Mouse (Mus musculus): ENCODE measurements around the gene Col26a1.

DNA sequence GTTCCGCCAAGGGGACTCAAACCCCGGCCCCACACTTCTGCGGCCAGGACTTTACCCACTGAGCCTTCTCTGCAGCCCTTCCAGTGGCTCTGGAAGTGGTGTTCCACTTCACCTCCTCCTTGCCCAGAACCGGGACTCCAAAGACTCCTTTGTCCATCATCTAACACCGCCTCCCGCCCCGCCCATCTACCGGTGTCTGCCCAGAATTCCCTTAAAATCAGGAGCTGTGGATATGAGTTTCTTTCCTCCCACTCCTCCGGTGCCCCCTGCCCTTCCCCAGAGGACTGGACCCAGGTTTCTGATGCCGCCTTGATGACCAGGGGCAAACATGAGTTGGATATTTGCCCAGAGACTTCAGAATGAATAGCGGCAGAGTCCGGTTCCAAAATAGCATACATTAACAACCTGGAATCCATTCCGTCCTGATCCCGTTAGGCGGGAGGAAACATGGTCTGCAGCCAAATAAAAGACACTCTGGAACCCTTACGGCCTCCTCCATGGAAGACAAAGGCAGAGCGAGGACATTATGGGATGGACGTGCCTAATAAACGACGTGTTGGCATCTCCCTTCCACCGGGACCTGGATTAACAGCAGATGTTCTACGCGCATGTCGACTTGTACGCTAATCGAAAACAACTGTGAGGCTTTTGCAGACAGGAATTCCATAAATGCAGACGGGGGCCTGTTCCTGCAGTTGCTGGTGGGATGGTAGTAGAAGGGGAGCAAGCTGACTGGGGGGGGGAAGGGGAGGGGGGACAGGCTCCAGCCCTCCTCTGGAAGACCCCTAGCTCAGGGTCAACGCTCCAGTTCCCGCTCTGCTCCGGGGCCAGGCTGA, 72.3 kb downstream of the Col26a1 start:
- TF ChIP-seq CTCF (IDR thresholded peaks at IDR 0.05; ENCODE audit: control insufficient read depth, insufficient read depth, low read length) (no peak), POLR2A (IDR thresholded peaks at IDR 0.05; ENCODE audit: borderline replicate concordance, control insufficient read depth, low read depth, low read length) (no peak)

All from bone marrow, adult 2 months (tissue).